Mouse (Mus musculus): ENCODE data around the gene Apba2.

DNA sequence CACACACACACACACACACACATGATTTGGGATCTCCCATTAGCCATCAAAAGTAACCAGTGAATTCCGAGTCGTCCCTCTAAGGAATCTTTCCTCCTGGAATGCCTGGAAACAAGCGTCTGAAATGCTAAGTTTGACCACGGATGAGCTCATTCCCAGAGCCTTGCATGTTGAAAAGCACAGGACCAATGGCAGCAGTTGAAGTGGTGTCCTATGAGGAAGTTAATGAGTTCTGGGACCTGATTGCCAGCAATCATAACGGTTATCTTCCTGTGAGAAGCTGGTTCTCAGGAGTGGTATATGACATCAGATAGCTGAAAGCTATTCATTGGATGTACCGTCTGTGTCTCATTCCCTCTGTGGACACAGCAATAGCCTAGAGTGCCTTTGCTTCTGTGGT, 129.2 kb downstream of the Apba2 start:
- TF ChIP-seq CTCF (IDR thresholded peaks at IDR 0.05) (no peak), EP300 (IDR thresholded peaks at IDR 0.05) (no peak)
